13 mouse cellular contexts compared by ENCODE assay signal in genomic region chr6:95088075-95088474, GRCm38 (mm10). TPM values are rescaled to one million over a fixed set of nuclear protein-coding genes. Genes with fewer than 3 reads are reported as not detected.
DNase-seq lines count a peak whose midpoint lies in the region; ATAC-seq and TF ChIP-seq lines count a peak whose summit lies in the region.
"Had no signal": no experiment of that assay in that cellular context is flagged by ENCODE, and none has a peak within 500 bp of the region (broad histone marks: within the 10 kb centered on the region; RNA-seq: fewer than 3 reads in every experiment).

No protein-coding gene starts in this region.

- intact Hi-C loops in left cerebral cortex, adult 2 months (cut with DNase I), result no loop called here
- intact Hi-C loops in heart, postnatal 36 days (cut with DNase I), result no loop called here

- H3K27ac ChIP-seq in left cerebral cortex, adult 2 months, result no peak overlapping the region
- H3K27ac ChIP-seq: limb, embryonic 15.5 days; neural tube, embryonic 13.5 days had no signal

- TF ChIP-seq CTCF in left cerebral cortex, adult 2 months (IDR thresholded peaks at IDR 0.05), result peak; percentile 65
- TF ChIP-seq CTCF in brain, embryonic 14.5 days (IDR thresholded peaks at IDR 0.05; ENCODE audit: borderline replicate concordance, extremely low read depth, insufficient read depth, insufficient read length), result peak; percentile 39; the same call in 1 of the 2 replicates

- no peak for TF ChIP-seq POLR2A in brain, embryonic 14.5 days (IDR thresholded peaks at IDR 0.05; ENCODE audit: borderline replicate concordance, extremely low read depth, insufficient read depth, insufficient read length, poor library complexity, severe bottlenecking)

- ATAC-seq in frontal cortex, adult (ENCODE audit: low TSS enrichment), result no peak

- DNase-seq in adrenal gland, postnatal 25 days, result peak; percentile 2
- no peak for DNase-seq in adrenal gland, adult 8-10 months
- no peak for DNase-seq in left cerebral cortex, adult 2 months (ENCODE audit: extremely low spot score in 1 of 2, low spot score in 2 of 2)
- DNase-seq in left cerebral cortex, adult 8-10 months (ENCODE audit: low spot score in 2 of 2), result no peak
- peak; percentile 50 for DNase-seq in 3T3-L1 (ENCODE audit: low read depth, low spot score)
- DNase-seq in brain, embryonic 14.5 days (ENCODE audit: low read depth), result peak; percentile 24
- no peak for DNase-seq in heart, postnatal 36 days
- DNase-seq: cerebellum, postnatal 36 days; gastrocnemius, postnatal 10 days; kidney, adult 11 months had no signal

- H3K4me3 ChIP-seq in left cerebral cortex, adult 2 months, result no peak overlapping the region
- H3K4me3 ChIP-seq: limb, embryonic 15.5 days; neural tube, embryonic 13.5 days had no signal

RNA-seq across cellular contexts. Expression of gene Kbtbd8, which starts 29.0 kb away (rescaled TPM):
- 3.6 and 6.3 TPM in 2 replicates for total RNA-seq in adrenal gland, postnatal 25 days (2021)
- 1 to 10 TPM; 2.1 to 3.9 (median 3.1) TPM for total RNA-seq in adrenal gland, adult 8-10 months (2022)
- total RNA-seq in left cerebral cortex, adult 2 months (2021), result 10 to 100 TPM; 10.1 to 10.4 TPM
- 10 to 100 TPM in 3 of 4 experiments, 1 to 10 TPM in 1; 8.0 to 14.1 (median 12.2) TPM for total RNA-seq in left cerebral cortex, adult 8-10 months (2022)
- polyA plus RNA-seq in brain, embryonic 14.5 days (2012; rRNA removed), result 3.3 and 3.5 TPM in 2 replicates
- total RNA-seq in heart, postnatal 36 days (2021), result 1 to 10 TPM; 1.1 to 1.3 TPM

Comparison
In these comparisons a context has a peak if more than half of its experiments do, and no peak if none do; other contexts are left out.
1. DNase-seq: peak in adrenal gland, postnatal 25 days (single experiment), 3T3-L1 (single experiment) and brain, embryonic 14.5 days (single experiment); none in adrenal gland, adult 8-10 months (single experiment), left cerebral cortex, adult 2 months (0 of 2), left cerebral cortex, adult 8-10 months (0 of 2) and heart, postnatal 36 days (0 of 2).